Mouse (Mus musculus): ENCODE measurements at regions not wholly inside any gene's neighbourhood (a gene's known extent, or its start where the extent isn't known, plus 50 kb on each side); places are given as distances from the start of the nearest gene placed in this dataset.

- DNase-seq (ENCODE audit: low read depth, low spot score) (no peak), ATAC-seq (no peak)
- ChIA-PET CTCF (no interaction called here), POLR2A (no interaction called here)
- in situ Hi-C loops (cut with MboI; ENCODE audit: low pct_unique_long_range_greater_than_20kb) = no loop called here
- TF ChIP-seq CTCF (IDR thresholded peaks at IDR 0.05) = no peak
- H3K27me3 ChIP-seq = peaks cover 3% of the 10 kb centered on the region
Observed at GRCm38 (mm10) chr15:44907133-44907532, 4773.0 kb downstream of the 9330182O14Rik start.

- H3K27me3 ChIP-seq = peaks cover 11% of the 10 kb centered on the region
- in situ Hi-C loops (cut with MboI; ENCODE audit: low pct_unique_long_range_greater_than_20kb) = no loop called here
- ChIA-PET POLR2A (no interaction called here), CTCF (no interaction called here)
- ATAC-seq (no peak), DNase-seq (ENCODE audit: low read depth, low spot score) (no peak)
- no peak for TF ChIP-seq CTCF (IDR thresholded peaks at IDR 0.05)
Observed at GRCm38 (mm10) chr15:44913434-44913833, 4779.3 kb downstream of the 9330182O14Rik start.

- TF ChIP-seq CTCF (IDR thresholded peaks at IDR 0.05) = no peak
- POLR2A ChIA-PET = no interaction called here
- peaks cover 8% of the 10 kb centered on the region for H3K27me3 ChIP-seq
- DNase-seq (ENCODE audit: low read depth, low spot score) = no peak
- no peak for ATAC-seq
- in situ Hi-C loops (cut with MboI; ENCODE audit: low pct_unique_long_range_greater_than_20kb) = no loop called here
- CTCF ChIA-PET = no interaction called here
Observed at GRCm38 (mm10) chr15:44915005-44915404, 4780.8 kb downstream of the 9330182O14Rik start.

- no peak for TF ChIP-seq CTCF (IDR thresholded peaks at IDR 0.05)
Observed at GRCm38 (mm10) chr15:44916479-44916878, 4782.3 kb downstream of the 9330182O14Rik start.

GRCm38 (mm10) chr15:44924686-44925085, 4790.5 kb downstream of the 9330182O14Rik start:
- CTCF ChIA-PET = no interaction called here
- in situ Hi-C loops (cut with MboI; ENCODE audit: low pct_unique_long_range_greater_than_20kb) = no loop called here
- DNase-seq (ENCODE audit: low read depth, low spot score) = no peak
- POLR2A ChIA-PET = no interaction called here
- TF ChIP-seq CTCF (IDR thresholded peaks at IDR 0.05) = no peak
- no peak for ATAC-seq
- H3K27me3 ChIP-seq = no peaks in the 10 kb centered on the region

More at GRCm38 (mm10) chr15:44916479-44916878, 4782.3 kb downstream of the 9330182O14Rik start:
- DNase-seq (ENCODE audit: low read depth, low spot score) (no peak), ATAC-seq (no peak)
- in situ Hi-C loops (cut with MboI; ENCODE audit: low pct_unique_long_range_greater_than_20kb) = no loop called here
- CTCF ChIA-PET = no interaction called here
- peaks cover 8% of the 10 kb centered on the region for H3K27me3 ChIP-seq
- POLR2A ChIA-PET = no interaction called here

GRCm38 (mm10) chr15:44927058-44927457, 4792.9 kb downstream of the 9330182O14Rik start:
- ATAC-seq = no peak
- ChIA-PET POLR2A (no interaction called here), CTCF (no interaction called here)
- in situ Hi-C loops (cut with MboI; ENCODE audit: low pct_unique_long_range_greater_than_20kb) = no loop called here
- H3K27me3 ChIP-seq = no peaks in the 10 kb centered on the region
- no peak for DNase-seq (ENCODE audit: low read depth, low spot score)
- TF ChIP-seq CTCF (IDR thresholded peaks at IDR 0.05) = no peak

GRCm38 (mm10) chr15:44948626-44949025, 4814.5 kb downstream of the 9330182O14Rik start:
- in situ Hi-C loops (cut with MboI; ENCODE audit: low pct_unique_long_range_greater_than_20kb) = no loop called here
- TF ChIP-seq CTCF (IDR thresholded peaks at IDR 0.05) = no peak
- ATAC-seq (no peak), DNase-seq (ENCODE audit: low read depth, low spot score) (no peak)
- POLR2A ChIA-PET = no interaction called here
- CTCF ChIA-PET = no interaction called here
- no peaks in the 10 kb centered on the region for H3K27me3 ChIP-seq

GRCm38 (mm10) chr15:44950952-44951642, 4816.9 kb downstream of the 9330182O14Rik start:
- no peak for ATAC-seq
- in situ Hi-C loops (cut with MboI; ENCODE audit: low pct_unique_long_range_greater_than_20kb) = no loop called here

More at GRCm38 (mm10) chr15:44950952-44951642, 4816.9 kb downstream of the 9330182O14Rik start:
- H3K27me3 ChIP-seq = no peaks in the 10 kb centered on the region
- POLR2A ChIA-PET = no interaction called here
- DNase-seq (ENCODE audit: low read depth, low spot score) = no peak
- TF ChIP-seq CTCF (IDR thresholded peaks at IDR 0.05) = no peak
- CTCF ChIA-PET = no interaction called here
